Mouse (Mus musculus): ENCODE measurements at regions not wholly inside any gene's neighbourhood (a gene's known extent, or its start where the extent isn't known, plus 50 kb on each side); places are given as distances from the start of the nearest gene placed in this dataset.
"Not testable (repeated sequence)": the region's sequence is repeated elsewhere in the genome, so short reads cannot be mapped to it uniquely, and the experiment has no call there.

DNA sequence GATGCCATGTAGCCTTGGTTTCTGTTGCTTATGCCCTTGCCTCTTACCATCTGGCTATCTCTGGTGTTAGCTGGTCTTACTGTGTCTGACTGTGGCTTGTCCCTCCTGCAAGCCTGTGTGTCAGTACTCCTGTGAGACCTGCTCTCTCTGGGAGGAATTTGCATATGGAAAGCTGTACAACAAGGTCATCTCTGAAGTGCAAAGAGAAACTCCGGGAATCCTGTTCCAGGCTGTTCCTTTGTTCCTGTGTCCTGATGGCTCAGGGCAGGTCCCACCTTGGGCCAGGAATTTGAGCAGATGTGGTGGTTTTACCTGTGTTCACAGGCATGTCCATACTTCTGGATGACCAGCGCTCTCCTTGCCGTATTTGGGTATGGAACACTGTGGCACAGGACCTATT lies 218.6 kb upstream of the Nsun6 start:
- no peak for DNase-seq
- intact Hi-C loops (cut with DNase I) = no loop called here

DNA sequence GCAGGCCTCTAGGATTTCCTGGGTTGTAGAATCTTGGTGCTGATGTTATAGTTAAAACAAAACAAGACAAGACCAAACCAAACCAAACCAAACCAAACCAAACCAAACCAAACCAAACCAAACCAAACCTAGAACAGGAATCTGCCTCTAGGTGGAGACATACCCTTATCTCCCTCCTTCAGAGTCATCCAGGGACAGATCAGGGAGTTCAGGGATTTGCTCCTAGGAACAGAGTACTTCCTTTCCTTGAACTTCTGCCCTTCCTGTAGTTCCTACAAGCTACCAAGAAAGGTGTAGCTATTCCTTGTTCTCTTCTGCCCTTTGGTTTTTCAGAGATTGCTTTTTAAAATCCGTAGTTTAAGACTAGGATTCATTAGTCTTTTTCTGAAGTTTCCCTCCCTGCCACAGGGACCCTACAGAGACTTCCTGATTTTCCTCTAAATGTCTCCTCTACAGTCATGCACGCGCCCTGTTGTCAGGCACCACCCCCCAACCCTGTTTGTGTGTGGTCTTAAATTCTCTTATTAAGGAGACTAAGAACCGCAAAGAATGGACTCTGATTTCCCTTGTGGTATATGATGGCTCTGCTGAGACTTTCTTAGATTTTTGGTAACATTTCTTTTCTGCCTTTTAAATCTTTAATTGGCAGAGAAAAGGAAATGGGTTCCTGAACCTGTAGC lies 205.8 kb upstream of the Nsun6 start:
- DNase-seq = peak in 1 of 2 experiments; percentile 4
- intact Hi-C loops (cut with DNase I) = no loop called here

DNA sequence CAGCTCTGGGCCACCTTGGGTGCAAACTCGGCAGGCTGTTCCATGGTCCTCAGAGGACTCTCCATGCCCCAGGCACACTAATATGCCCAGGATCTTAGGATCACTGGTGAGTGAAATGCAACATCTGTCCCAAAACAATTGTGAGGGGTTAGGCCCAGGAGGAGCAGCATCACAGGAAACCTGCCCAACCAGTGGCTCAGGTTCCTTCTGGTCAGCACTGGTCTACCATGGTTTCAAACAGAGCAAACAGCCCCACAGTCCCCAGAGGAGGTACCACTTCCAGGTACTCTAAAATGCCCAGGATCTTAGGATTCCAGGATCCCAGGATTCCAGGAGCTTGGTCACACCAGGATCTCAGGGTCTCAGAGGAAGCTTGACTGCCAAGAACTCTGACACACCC lies 187.4 kb upstream of the Nsun6 start:
- DNase-seq; intact Hi-C loops (cut with DNase I): not testable (repeated sequence)

DNA sequence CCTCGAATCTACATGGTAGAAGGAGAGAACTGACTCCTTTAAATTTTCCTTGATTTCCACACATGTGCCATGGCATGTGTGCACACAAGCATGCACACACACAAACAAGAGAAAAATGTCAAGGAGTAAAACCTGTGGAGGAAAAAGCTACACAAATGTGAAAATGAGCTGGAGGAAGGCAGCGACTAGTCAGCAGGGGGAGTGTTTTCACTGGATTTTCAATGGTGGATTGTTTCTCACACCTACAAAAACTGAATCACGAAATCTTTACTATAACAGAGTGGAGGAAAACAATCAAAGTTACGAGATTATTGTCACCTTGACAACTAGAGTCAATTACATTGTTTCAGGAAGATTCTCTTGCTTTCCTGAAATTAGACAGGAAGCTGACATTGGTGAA lies 167.0 kb upstream of the Nsun6 start:
- intact Hi-C loops (cut with DNase I) = no loop called here
- DNase-seq = no peak

DNA sequence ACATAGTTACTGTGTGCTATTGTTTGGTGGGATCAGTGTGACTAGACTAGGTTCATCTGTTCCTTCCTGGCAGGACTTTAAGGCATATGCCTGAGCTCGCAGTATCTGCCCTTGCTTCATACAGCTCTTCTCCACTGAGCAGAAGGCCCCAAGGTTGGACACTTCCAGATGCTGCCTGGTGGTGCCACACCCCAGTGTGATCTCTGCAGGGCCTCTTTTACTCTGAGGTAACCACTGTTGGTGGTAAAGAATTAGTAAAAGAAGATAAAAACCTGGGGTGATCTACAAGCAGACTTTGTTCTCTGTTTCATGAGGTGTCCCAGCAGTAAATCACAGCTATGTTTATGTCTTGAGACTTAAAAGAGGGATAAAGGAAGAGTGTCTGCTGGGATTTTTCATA lies 133.2 kb upstream of the Nsun6 start:
- no peak for DNase-seq
- intact Hi-C loops (cut with DNase I) = no loop called here

DNA sequence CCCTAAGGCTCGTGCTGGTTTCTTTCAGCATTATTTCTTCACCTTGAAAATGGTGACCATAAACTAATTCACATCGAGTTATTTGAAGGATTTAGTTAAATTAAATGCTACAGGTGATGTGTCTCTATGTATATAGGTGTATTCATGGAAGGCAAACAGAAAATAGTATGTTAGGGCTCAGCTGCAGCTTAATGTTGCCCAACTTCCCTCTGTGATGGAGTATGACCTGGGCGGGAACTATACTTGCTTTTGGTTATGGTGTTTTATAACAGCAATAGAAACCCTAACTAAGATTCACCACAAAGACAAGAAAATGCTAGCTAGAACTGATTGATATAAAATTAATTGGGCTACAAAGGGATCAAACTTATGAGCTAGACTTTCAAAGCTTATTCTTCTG lies 126.1 kb upstream of the Nsun6 start:
- no peak for DNase-seq
- intact Hi-C loops (cut with DNase I) = no loop called here

DNA sequence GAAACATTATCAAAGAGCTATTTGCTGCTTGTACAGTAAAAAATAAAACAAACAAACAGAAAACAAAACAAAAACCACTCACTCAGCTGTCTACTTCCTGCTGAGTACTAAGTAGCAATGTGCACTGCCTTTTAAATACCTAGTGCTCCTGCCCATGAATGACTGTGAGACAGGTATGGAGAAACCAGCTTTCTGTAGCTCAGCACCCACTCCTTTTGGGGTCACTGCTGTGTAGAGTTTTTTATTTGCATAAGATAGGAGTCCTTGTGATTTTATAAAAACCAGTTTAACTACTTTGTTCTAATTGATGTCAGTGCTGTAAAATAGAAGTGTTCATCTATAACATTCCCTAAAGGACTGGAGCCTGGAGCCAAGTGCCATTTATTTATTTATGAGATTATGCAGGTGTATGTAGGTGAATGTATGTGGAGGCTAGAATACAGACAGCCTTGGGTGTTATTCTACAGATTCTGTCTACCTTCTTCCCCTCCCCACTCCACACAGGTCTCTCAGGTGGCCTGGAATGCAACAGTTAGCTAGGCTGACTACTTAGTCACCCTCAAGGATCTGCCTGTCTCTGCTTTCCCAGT lies 111.7 kb upstream of the Nsun6 start:
- intact Hi-C loops (cut with DNase I) = no loop called here
- DNase-seq = no peak

DNA sequence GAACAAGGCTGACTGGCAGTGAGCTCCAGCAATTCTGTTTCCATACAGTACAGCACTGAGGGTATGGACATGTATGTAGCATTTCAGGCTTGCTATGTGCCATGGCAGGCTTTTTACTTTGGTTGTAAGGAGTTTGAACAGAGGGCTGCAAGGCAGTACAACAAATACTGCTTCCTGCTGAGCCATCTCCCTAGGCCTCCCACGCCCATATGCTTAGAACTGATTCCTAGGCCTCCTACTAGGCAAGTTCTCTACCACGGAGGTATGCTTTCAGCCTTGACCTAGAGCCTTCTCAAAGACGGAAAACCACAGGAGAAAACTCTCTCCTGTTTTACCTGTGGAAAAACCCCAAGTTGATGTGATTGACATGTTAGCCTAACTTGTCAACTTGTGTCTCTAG lies 111.0 kb upstream of the Nsun6 start:
- intact Hi-C loops (cut with DNase I) = no loop called here
- no peak for DNase-seq

DNA sequence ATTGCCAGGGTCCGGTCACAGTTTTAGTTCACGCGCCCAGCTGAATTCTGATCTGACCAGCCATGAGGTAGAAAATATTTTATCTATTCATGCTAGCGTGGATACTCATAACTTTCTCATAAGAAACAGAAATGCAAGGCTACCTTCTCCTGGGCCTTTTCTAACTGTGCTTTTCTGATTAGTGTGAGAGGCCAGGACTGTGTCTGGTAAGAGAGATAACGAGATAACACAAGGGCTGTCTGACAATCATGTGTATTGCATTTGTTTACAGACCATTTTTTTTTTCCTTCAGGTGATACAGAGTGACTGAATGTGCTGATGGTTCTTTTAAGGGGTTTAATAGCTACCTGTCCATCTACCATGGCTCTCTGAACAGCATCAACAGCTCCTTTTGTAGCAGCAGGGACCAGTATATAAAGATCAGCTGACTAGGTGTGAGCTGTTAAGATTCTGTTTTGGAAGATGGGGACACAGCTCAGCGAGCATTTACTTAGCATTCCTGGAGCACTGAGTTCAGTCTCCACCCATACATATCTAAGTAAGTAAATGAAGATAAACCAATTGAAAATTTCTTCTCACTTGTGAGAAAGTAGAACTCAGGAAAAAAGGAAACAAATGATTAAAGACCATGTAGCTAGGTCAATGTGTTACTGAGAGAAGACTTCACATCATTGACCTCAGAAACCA lies 109.0 kb upstream of the Nsun6 start:
- no peak for DNase-seq
- intact Hi-C loops (cut with DNase I) = no loop called here

DNA sequence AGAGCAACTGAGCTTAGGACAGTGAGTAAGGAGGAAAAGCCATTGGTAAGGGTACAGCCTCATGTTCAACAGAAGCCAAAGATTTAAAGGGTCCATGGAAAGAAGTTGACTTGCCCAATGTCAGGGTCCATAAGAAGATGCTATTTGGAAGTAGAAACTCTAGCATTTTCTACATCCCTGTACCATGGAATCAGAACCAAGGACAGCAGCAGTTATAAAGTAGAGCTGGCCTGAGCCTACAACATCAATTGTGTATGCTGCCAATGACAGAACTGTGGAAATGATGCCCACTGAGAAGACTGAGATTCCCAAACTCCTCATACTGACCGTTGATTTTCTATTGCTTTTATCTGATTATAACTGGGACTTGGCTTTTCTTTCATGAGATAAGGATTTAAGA lies 107.0 kb upstream of the Nsun6 start:
- peak in 1 of 2 experiments; percentile 0 for DNase-seq
- intact Hi-C loops (cut with DNase I) = no loop called here

DNA sequence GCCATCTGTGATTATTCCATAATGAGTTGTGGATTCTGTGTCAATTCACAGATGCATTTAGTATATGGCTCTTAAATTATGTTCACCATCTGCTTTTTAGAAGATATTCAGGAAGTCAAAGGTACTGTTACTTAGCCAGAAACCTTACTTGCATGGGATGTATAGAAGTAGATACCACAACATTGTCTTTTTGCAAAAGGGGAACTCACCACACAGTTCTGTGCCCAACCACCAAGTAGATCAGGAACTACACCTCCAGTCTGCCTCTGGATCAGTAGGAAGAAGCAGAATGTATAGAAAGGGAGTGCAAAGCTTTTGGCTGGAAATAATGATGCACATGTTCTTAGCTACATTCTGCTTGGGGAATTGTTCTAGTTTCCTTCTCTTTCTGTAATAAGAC lies 102.8 kb upstream of the Nsun6 start:
- no peak for DNase-seq
- intact Hi-C loops (cut with DNase I) = no loop called here

DNA sequence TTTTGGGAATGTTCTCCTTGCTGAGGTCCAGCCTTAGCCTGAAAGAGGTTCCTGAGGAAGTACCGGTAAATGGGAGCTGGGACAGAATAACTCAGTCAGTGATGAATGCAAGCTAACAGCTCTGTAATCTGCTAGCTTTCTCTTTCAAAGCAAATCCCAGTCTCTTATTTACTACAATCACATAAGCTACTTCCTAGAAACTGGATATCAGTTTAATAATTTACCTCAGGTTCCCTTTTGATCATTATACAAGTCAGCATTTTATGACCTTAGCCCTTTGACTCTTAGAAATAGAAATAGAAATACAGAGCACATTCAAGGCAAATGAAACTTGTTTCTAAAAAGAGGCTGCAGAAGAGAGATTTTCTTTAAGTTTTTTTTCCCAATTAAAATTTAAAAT lies 96.0 kb upstream of the Nsun6 start:
- intact Hi-C loops (cut with DNase I) = no loop called here
- no peak for DNase-seq

DNA sequence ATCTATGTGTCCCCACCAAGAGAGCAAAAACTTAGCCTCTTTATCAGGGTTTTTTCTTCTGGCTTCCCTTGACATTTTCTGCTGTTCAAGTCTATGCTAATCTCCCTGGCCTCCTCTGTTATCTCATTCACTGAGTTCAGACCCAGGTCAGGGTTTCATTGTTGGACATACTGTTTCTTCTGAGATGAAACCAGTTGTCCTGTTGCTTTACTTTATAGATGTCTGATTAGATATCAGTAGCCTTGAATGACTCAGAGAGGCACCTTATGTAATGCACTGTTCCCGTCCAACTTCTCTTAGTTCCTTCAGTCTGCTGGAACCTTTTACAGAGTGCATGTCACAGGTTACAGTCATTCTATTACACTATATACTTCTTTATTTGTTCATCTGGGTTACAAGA lies 93.5 kb upstream of the Nsun6 start:
- DNase-seq = no peak
- intact Hi-C loops (cut with DNase I) = no loop called here

DNA sequence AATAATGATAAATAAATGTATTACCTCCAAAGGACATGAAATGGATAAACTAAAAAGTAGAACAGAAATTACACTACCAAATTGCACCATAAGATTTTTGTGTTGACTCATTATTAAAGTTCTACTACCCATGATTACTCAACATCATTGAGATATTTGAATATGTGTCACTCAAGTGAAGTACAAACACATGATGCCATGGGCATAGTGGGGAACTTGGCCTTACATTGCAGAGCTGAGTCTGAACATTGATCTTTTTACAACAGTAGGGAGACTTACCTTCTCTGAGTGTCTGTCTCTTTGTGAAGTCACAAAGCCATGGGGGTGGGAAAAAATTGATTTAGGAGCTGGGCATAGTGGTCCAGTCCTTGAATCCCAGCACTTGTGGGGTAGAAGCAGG lies 92.1 kb upstream of the Nsun6 start:
- no peak for DNase-seq
- intact Hi-C loops (cut with DNase I) = no loop called here

DNA sequence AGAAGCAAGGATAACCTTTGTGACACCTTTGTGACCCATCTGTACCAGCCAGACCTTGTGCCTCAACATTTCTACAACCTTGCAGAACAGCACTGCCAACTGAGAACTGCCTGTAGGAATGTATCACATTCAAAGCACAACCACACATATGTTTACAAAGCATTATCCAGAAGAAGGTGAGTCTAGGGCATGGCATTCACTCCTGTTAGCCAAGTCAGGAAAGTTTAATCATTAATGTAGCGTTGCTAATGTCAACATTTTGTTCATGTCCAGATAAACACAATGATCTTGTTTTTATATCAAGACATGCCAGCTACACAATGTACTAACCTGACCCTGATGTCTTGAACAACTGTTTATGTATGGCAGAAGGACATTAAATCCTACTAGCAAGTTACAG lies 91.5 kb upstream of the Nsun6 start:
- intact Hi-C loops (cut with DNase I) = no loop called here
- no peak for DNase-seq

DNA sequence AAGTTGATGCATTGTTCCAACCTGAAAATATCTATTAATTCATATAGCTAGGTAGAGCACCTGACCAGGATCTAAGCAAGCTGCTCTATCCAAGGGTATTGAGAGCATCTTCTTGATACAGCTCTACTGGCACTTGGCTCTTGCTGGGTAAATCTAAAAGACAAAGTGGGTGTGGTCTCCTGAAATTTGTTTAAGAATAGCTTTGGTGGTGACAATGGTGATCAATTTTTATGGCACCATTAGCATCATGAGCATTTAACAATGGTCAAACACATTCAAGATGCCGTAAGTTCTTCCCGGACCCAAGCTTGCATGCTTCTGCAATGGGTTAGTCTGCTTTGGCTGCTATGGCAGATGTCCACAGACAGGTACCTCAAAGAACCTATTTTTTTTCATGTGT lies 89.9 kb upstream of the Nsun6 start:
- intact Hi-C loops (cut with DNase I) = no loop called here
- DNase-seq = no peak

DNA sequence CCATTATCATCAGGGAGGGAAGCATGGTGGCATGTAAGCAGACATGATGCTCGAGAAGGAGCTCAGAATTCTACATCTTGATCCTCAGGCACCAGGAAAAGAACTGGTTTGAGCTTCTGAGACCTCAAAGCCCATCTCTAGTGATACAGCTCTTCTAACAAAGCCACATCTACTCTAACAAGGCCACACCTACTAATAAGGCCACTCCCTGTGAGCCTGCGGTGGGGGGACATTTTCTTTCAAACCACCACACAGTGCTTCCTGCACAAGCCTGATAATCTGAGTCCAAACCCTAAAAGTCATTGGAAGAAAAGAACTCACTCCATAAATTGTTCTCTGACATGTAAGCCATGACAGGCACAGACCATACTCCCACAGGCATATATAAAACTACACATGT lies 85.0 kb upstream of the Nsun6 start:
- intact Hi-C loops (cut with DNase I) = no loop called here
- DNase-seq = no peak

All from heart, postnatal 10 days (tissue).